Mouse (Mus musculus) CD4-positive, CD25-positive, alpha-beta regulatory T cell, adult 9 weeks (primary cell): ENCODE data around the gene Tbc1d16. TPM values are rescaled to one million over a fixed set of nuclear protein-coding genes. Genes with fewer than 3 reads are reported as not detected.

Source experiments
- polyA plus RNA-seq: library from polyadenylated mRNA; unstranded; fragments of 100-300 nt; shearing (Covaris generic); gene quantifications from one replicate; pipeline ENCODE4 v1.2.1, GENCODE M21; 2017

Tbc1d16 gene
- 0.93 TPM for polyA plus RNA-seq

DNA sequence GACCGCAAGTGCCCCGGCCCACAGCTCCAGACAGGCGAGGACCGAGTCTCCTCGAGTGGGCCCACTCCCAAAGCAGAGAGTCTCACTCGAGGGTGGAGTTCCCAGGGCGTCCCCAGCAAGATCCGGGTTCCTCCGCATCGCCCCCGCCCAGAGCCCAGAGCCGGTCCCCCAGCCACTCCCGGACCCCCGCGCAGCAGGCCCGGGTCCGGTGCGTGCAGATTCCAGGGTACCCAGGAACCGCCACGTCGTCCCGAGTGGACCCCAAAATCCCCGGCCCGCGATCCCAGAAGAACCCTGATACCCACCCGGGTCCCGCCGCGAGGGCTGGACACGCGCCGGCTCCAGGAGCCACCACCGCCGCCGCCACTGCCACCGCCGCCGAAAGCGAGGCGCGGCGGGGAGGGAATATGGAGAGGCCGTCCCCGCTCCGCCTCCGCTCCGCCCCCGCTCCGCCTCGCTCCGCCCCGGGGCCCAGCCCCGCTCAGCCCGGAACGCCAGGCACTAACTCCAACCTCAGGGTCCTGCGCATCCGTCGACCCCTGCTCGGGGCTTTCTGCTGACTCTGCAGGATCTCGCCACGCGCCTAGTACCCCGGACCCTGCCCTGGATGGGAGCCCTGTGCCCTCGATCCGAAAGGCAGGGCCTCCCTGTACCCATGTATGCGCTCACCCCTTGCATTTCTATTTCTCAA, at the start of gene Tbc1d16, which contains the start of gene Ccdc40:
Gene Tbc1d16, minus strand, starts transcription at position 409 of the 691 bp plus-strand sequence.
Gene Ccdc40, plus strand, starts transcription at position 482 of the 691 bp plus-strand sequence.

DNA sequence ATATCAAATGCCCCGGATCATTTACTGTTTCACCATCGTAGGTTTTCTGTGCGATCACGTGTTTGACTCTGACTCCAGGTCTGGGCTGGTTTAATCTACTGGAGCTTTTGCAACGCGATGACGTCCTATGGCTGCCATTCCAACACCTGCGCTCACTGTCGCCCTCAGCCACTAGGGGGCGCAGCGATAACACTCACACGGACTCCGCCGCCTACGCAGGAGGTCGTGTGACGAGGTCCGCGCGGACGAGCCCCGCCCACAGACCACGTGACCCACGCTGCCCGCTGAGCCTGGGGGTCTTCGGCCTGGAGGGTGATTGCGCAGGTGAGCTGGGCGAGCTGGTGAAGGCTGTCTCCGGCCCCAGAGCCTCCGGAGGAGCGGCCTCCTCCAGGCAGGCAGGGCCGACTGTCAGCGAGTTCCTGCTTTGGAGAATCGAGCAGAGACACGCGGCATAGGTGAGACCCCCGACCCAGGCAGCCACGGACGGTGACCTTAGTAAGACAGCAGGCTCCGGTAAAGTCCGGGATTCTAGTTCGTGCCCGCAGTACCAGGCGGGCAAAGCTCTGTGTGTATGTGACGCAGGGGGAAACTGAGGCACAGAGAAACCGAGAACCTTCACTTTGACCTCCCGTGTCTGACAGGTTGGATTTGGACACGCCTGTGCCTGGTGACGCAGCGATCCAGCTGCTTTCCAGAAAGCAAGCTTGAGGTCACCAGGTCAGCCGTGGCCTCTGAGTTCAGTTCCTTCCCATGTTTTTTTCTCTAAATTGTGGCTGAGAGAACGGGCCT, 39.7 kb upstream of the Tbc1d16 start, which contains the start of gene Gaa:
Gene Gaa, plus strand, starts transcription at position 120 of the 789 bp plus-strand sequence.

Other genes with a start within 250 kb of the Tbc1d16 start
- not detected for gene Enpp7, start 240.3 kb downstream of the Tbc1d16 start, polyA plus RNA-seq
- gene Cbx2, start 205.5 kb downstream of the Tbc1d16 start, polyA plus RNA-seq = 3.7 TPM
- gene Cbx8, start 187.5 kb downstream of the Tbc1d16 start, polyA plus RNA-seq = 19.1 TPM
- gene Cbx4, start 142.3 kb downstream of the Tbc1d16 start, polyA plus RNA-seq = 3.4 TPM
- 1.9 TPM for gene Ccdc40, start 73 bp upstream of the Tbc1d16 start, polyA plus RNA-seq
- 39.7 TPM for gene Gaa, start 39.4 kb upstream of the Tbc1d16 start, polyA plus RNA-seq
- gene Eif4a3, start 71.6 kb upstream of the Tbc1d16 start, polyA plus RNA-seq = 311 TPM
- gene Card14, start 79.3 kb upstream of the Tbc1d16 start, polyA plus RNA-seq = not detected
- 28.7 TPM for gene Sgsh, start 127.0 kb upstream of the Tbc1d16 start, polyA plus RNA-seq
- 21.9 TPM for gene Slc26a11, start 127.1 kb upstream of the Tbc1d16 start, polyA plus RNA-seq
- 24.0 TPM for gene Rnf213, start 164.6 kb upstream of the Tbc1d16 start, polyA plus RNA-seq